Mouse (Mus musculus) liver, adult 2 months (tissue): ENCODE data around the gene Bmp8a. TPM values are rescaled to one million over a fixed set of nuclear protein-coding genes. Genes with fewer than 3 reads are reported as not detected.

Experiments
- DNase-seq: peaks from one replicate; pipeline ENCODE4 v3.0.0-alpha.2; 2011; ENCODE audit warnings: low read depth, low spot score; ENCODE audit errors: extremely low read depth
- H3K27ac ChIP-seq: fragments of 200-500 bp; replicated peaks from 2 replicates; pipeline ENCODE4 v1.5.1; 2012; ENCODE audit warnings: low read depth, mild to moderate bottlenecking, control low read depth, inconsistent platforms, low read length; ENCODE audit not compliant: insufficient read depth
- H3K27me3 ChIP-seq: fragments of 200-500 bp; 2 replicates; pipeline ENCODE4 v1.6.1; 2012; ENCODE audit warnings: mild to moderate bottlenecking, moderate library complexity, low read length, inconsistent platforms; ENCODE audit not compliant: control insufficient read depth, insufficient read depth
- H3K36me3 ChIP-seq: fragments of 200-500 bp; 2 replicates; pipeline ENCODE4 v1.6.1; 2012; ENCODE audit warnings: low read length, inconsistent platforms; ENCODE audit not compliant: control insufficient read depth, insufficient read depth
- H3K4me1 ChIP-seq: fragments of 200-500 bp; 2 replicates; pipeline ENCODE4 v1.6.1; 2011; ENCODE audit warnings: low read length; ENCODE audit not compliant: control insufficient read depth, insufficient read depth
- H3K4me3 ChIP-seq: fragments of 200-500 bp; 2 replicates; pipeline ENCODE4 v1.5.1; 2011; ENCODE audit warnings: low read depth, mild to moderate bottlenecking, control low read depth, low read length, moderate library complexity; ENCODE audit not compliant: insufficient read depth
- H3K79me2 ChIP-seq: fragments of 200-500 bp; 2 replicates; pipeline ENCODE4 v1.6.1; 2012; ENCODE audit warnings: inconsistent platforms, mild to moderate bottlenecking, low read length, moderate library complexity; ENCODE audit not compliant: control insufficient read depth, insufficient read depth
- H3K9ac ChIP-seq: fragments of 200-500 bp; 2 replicates; pipeline ENCODE4 v1.6.1; 2012; ENCODE audit warnings: low read depth, mild to moderate bottlenecking, control low read depth, inconsistent platforms, low read length
- CTCF ChIP-seq: fragments of 200-500 bp; IDR thresholded peaks from 2 replicates; pipeline ENCODE4 v1.5.1; 2011; ENCODE audit warnings: low read depth, low read length, control low read depth
- POLR2A ChIP-seq: fragments of 200-500 bp; IDR thresholded peaks from 2 replicates; pipeline ENCODE4 v1.6.1; 2011; ENCODE audit warnings: low read length, control low read depth; ENCODE audit not compliant: insufficient read depth; ENCODE audit errors: extremely low read depth
- WGBS: fragments of 180-500 bp; shearing (Covaris S2); methylation state at CpG from one replicate; pipeline ENCODE4 v1.1.7; 2018; 5-methylcytosine and 5-hydroxymethylcytosine counted together
- polyA plus RNA-seq: library from polyadenylated mRNA; depleted of rRNA; stranded (reverse); fragments of >200 nt; gene quantifications from 2 replicates; pipeline ENCODE4 v1.2.3, GENCODE M21; 2012
- total RNA-seq: library from RNA; depleted of rRNA; stranded (reverse); fragments of >200 nt; gene quantifications from 2 replicates; pipeline ENCODE4 v1.2.3, GENCODE M21; 2014

Gene Bmp8a
- total and polyA plus RNA-seq, 2 experiments, result not detected

DNA sequence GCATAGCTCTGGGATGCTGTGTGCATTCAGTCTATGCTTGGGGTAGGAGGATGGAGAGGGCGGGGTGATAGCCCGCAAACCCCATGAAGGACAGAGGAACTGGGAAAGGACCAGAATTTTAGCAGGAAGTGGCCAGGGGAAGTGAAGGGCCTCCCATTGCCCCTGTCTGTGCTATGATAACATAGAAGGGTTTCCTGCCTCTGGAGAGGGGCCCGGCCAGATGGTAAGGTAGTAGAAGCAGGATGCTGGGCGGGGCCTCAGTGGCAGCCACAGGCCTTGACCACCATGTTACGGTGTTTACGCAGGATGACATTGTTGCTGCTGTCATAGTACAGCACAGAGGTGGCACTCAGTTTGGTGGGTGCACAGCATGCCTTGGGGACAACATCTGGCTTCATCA lies 30.0 kb downstream of the Bmp8a start:
- no peak overlapping the region for H3K27ac ChIP-seq
- no peak overlapping the region for H3K9ac ChIP-seq
- no peak overlapping the region for H3K4me3 ChIP-seq
- H3K27me3 ChIP-seq, result no peaks in the 10 kb centered on the region
- WGBS, result 88% methylated on average over 6 of the region's 6 CpGs
- TF ChIP-seq CTCF (no peak), POLR2A (no peak)
- H3K4me1 ChIP-seq, result no peaks in the 10 kb centered on the region
- no peaks in the 10 kb centered on the region for H3K36me3 ChIP-seq
- H3K79me2 ChIP-seq, result no peaks in the 10 kb centered on the region
- DNase-seq, result no peak

DNA sequence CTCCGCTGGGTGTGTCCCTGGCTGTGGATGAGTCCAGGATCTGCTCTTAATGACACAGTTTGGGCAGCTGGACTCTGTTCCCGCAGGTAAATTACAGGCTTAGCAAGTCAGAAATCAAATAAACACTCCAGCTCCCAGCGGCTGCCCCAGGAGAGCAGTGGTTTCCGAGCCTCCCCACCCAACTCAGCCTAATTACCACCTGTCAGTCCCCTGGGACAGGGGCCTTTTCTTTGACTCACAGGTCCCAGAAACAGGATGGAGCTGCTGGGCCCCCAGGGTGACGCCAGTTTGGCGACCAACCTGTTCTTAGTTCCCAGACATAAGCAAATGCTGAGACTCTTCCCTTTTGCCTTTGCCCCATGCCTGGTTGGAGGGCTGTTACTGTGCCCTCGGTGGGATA lies 31.2 kb downstream of the Bmp8a start:
- Histone ChIP-seq H3K27me3 (no peaks in the 10 kb centered on the region), H3K9ac (no peak overlapping the region), H3K4me1 (no peaks in the 10 kb centered on the region), H3K36me3 (no peaks in the 10 kb centered on the region), H3K4me3 (no peak overlapping the region), H3K79me2 (no peaks in the 10 kb centered on the region), H3K27ac (no peak overlapping the region)
- TF ChIP-seq CTCF (no peak), POLR2A (no peak)
- no peak for DNase-seq
- WGBS, result 93% methylated on average over 7 of the region's 7 CpGs

GRCm38 (mm10) chr4:123308292-123308691 lies 34.8 kb downstream of the Bmp8a start:
- 45% methylated on average over 3 of the region's 3 CpGs for WGBS
- TF ChIP-seq CTCF, result no peak
- no peak for TF ChIP-seq POLR2A
- H3K79me2 ChIP-seq, result no peaks in the 10 kb centered on the region
- H3K4me3 ChIP-seq, result no peak overlapping the region
- no peaks in the 10 kb centered on the region for H3K36me3 ChIP-seq
- no peaks in the 10 kb centered on the region for H3K27me3 ChIP-seq
- no peak overlapping the region for H3K27ac ChIP-seq
- H3K9ac ChIP-seq, result no peak overlapping the region
- no peaks in the 10 kb centered on the region for H3K4me1 ChIP-seq
- DNase-seq, result no peak

- WGBS, result 92% methylated on average over 10 of the region's 10 CpGs
- Histone ChIP-seq H3K9ac (no peak overlapping the region), H3K27ac (no peak overlapping the region), H3K27me3 (no peaks in the 10 kb centered on the region), H3K4me3 (no peak overlapping the region), H3K4me1 (no peaks in the 10 kb centered on the region), H3K79me2 (no peaks in the 10 kb centered on the region), H3K36me3 (peaks cover 4% of the 10 kb centered on the region)
- TF ChIP-seq POLR2A (no peak), CTCF (no peak)
- DNase-seq, result no peak
Measured at GRCm38 (mm10) chr4:123306999-123307398, 36.1 kb downstream of the Bmp8a start.

- no peak overlapping the region for H3K4me3 ChIP-seq
- no peaks in the 10 kb centered on the region for H3K27me3 ChIP-seq
- no peaks in the 10 kb centered on the region for H3K4me1 ChIP-seq
- DNase-seq, result peak; percentile 54
- TF ChIP-seq CTCF (peak; percentile 60), POLR2A (no peak)
- H3K79me2 ChIP-seq, result no peaks in the 10 kb centered on the region
- no peak overlapping the region for H3K9ac ChIP-seq
- H3K36me3 ChIP-seq, result peaks cover 4% of the 10 kb centered on the region
- H3K27ac ChIP-seq, result no peak overlapping the region
- WGBS, result 48% methylated on average over 3 of the region's 3 CpGs
Measured at GRCm38 (mm10) chr4:123305789-123306188, 37.3 kb downstream of the Bmp8a start.

DNA sequence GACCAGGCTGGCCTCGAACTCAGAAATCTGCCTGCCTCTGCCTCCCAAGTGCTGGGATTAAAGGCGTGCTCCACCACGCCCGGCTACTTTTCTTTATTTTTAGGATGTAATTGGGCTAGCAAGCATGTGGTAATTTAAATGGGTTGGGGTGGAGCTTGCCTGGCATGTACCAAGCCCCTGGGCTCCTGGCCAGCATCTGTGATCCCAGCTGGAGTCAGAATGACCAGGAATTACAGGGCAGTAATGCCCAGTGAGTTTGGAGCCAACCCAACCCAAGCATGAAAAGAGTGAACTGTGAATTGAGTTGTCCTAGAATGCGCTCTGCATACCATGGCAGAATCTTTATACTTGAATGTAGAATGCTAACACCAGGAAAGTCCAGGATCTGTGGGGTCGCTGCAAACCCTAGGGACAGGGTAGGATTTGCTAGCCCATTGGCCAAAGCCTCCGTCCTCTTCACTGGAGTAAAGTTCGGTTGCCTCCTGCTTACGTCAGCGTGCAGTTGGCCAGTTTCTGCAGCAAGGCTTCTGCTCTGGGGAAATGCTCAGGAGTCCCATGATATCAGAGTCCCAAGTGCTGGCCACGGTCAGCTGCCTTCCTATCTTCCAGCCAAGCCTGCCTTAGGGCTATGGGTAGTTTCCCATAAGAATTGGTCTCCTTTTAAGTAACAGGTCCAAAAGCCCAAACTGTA lies 43.9 kb downstream of the Bmp8a start:
- TF ChIP-seq CTCF (no peak), POLR2A (no peak)
- peak overlapping the region; percentile 87 for H3K27ac ChIP-seq
- peak; percentile 96 for DNase-seq
- H3K4me1 ChIP-seq, result peaks cover 4% of the 10 kb centered on the region
- H3K36me3 ChIP-seq, result peaks cover 33% of the 10 kb centered on the region
- H3K4me3 ChIP-seq, result no peak overlapping the region
- no peaks in the 10 kb centered on the region for H3K79me2 ChIP-seq
- no peak overlapping the region for H3K9ac ChIP-seq
- 38% methylated on average over 11 of the region's 11 CpGs for WGBS
- H3K27me3 ChIP-seq, result no peaks in the 10 kb centered on the region
